Mouse (Mus musculus) NIH3T3 (cell line): ENCODE data around the gene Ribc1.

Source experiments
- DNase-seq: peaks from one replicate; pipeline ENCODE4 v3.0.0-alpha.2; 2012; ENCODE audit warnings: low read depth

The Ribc1 gene

DNA sequence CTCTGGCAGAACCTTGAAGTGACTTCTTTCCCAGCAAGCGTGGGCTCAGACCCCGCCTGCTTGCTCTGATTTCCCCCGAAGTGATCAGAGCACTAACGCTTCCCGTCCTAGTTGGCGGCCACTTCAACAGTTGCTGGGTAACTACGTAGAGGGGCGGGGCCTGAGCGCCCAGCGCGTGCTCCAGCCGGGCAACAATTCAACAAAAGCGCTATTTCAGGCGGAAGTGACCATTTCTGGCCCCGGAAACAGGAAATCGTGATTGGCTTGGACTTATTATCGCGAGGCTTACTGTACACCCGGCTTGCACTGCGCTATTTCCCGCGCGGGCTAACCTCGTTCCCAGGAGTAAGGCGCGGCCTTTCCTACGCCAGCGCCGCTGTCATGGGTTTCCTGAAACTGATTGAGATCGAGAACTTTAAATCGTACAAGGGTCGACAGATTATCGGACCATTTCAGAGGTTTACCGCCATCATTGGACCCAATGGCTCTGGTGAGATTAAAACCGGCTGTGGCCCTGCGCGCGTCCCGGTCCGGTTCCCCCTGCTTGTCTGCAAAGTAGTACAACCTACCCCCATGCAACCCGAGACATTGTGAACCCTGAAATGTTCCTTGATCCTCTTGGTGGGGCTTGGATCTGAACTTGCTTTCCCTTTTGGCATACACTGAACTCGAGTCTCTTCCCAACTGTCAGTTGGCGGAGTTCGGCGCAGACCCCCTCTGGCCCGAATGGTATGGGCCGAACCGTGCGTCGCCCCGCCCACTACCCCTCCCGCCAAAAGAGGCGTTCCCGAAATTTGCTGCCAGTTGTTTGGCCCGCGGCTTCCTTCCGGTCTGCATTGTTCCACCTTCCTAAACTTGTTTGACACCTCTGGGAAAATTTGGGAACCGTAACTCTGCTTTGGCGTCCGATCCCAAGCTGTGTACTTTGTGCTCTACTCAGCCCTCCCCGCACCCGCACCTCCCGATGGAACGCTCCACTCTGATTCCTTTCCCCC, at the start of gene Ribc1, which contains the start of gene Smc1a:
Gene Ribc1 (minus strand): TSS at position 145 of the 995 bp plus-strand sequence.
Gene Smc1a (plus strand): TSS at position 278 of the 995 bp plus-strand sequence.
- DNase-seq: peak; percentile 95

- DNase-seq: no peak
Measured at GRCm38 (mm10) chrX:152065674-152066073, 49.6 kb upstream of the Ribc1 start.

DNA sequence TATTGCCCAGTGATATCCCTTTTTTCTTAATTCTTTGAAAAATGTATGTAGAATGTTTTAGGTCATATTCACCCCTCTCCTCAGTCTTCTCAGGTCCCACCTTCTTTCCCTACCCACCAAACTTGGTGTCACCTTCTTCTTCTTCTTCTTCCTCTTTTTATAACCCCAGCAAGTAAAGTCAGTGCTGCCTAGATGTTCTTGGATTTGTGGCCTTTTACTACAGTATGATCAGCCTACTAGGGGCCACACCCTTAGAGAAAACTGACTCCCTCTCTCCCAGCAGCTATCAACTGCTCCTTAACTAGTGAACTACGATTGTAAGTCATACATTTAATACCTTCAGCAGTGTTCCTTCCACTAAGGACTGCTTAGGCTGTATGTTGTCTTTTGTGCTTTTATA, 38.0 kb upstream of the Ribc1 start:
- DNase-seq: no peak

DNA sequence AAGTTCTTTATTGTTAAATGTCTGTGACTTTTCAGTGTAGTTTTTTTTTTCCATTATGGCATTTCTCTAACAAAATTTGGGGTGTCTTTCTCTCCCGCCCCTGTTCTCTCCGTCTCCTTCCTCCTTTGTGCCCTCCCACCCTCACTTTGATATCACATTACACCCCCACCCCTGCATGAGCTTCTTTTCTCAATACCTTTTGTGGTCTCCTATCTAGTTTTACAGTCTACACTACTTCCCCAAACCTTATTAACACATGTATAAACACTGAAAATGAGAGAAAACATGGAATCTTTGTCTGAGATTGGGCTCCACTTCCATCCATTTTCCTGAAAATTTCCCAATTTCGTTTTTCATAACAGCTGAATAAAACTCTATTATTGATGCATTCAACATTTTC, 36.5 kb upstream of the Ribc1 start:
- no peak for DNase-seq

DNA sequence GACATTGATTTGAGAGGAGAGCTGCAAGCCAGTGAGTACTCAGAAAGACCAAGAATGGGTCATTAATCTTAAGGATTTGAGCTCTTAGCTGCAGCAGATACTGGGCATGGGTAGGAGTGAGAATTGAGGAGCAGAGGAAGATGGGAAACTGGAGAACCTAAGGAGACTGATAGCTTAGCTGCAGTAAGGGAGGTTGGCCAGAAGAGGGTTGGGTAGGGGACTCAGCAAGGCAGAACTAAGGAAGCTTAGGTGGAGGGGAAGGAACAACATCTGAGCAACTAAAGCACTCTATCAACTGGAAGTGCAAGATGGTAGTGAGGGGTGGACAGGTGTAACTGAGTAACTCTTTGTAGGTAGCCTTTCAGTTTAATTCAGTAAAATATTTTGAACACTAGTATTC, 31.1 kb upstream of the Ribc1 start:
- no peak for DNase-seq

DNA sequence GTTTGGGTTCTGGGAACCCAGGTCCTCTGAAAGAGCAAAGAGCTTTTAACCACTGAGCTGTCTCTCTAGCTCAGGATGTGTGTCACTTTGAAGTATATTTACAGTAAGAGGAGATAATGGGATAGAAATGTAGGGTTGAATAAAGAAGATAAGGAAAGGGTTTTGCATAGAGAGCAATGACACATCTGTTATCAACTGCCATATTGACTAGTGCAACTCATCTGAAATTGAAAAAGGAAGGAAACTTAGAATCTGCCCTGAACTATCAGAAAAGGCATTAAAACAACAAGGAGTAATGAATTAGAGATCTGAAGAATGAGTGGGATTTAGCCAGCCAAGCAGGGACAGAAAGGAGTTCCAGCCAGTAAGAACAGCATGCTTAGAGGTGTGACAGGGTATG, 23.8 kb upstream of the Ribc1 start:
- no peak for DNase-seq

DNA sequence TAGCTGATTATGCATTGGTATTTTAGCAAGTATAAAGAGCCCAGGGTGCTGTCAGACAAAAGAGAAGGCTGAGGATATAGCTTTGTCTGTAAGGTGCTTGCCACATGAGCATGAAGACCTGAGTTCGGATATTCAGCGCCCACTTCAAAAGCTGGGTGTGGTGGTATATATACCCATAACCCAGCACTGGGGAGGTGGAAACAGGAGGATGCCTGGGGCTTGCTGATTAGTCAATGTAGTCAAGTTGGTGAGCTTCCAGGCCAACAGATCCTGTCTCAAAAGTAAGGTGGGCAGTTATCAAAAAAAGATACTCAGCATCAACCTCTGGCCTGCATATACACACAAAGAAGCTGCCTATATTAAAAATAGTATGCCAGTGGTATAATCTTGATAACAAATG, 3.2 kb upstream of the Ribc1 start:
- no peak for DNase-seq

GRCm38 (mm10) chrX:152017186-152017585, 1.1 kb upstream of the Ribc1 start:
- no peak for DNase-seq

- DNase-seq: no peak
Measured at GRCm38 (mm10) chrX:152015752-152016150, 344 bp downstream of the Ribc1 start.

- DNase-seq: no peak
Measured at GRCm38 (mm10) chrX:152007863-152008262, 8.2 kb downstream of the Ribc1 start.

DNA sequence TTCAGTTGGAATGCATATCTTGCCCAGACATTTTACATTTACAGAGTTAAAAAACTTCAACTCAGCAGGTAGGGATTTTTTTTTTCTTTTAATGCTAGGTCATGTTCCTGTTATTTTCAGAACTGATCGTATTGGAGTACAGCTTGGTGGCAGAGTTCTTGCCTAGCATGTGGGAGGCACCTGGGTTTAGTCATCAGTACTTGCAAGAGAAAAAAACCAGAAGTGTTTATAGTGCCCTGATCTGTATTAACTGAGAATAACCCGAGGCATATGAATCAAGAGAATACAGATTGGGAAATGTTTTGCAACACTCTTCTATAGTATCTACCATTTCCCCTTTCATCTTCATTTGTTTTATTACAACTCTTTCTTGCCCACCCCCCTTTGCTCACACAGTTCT, 13.2 kb downstream of the Ribc1 start:
- DNase-seq: no peak

GRCm38 (mm10) chrX:152001737-152002710, 14.1 kb downstream of the Ribc1 start, which contains the start of gene Hsd17b10:
Hsd17b10 (plus strand) TSS chrX:152001845.
- peak; percentile 89 for DNase-seq

GRCm38 (mm10) chrX:152001182-152001684, 14.9 kb downstream of the Ribc1 start:
- peak; percentile 7 for DNase-seq

- DNase-seq: no peak
Measured at GRCm38 (mm10) chrX:151999006-151999710, 16.9 kb downstream of the Ribc1 start.
